ENCODE assay signal across 22 mouse cellular contexts in the genomic region with DNA sequence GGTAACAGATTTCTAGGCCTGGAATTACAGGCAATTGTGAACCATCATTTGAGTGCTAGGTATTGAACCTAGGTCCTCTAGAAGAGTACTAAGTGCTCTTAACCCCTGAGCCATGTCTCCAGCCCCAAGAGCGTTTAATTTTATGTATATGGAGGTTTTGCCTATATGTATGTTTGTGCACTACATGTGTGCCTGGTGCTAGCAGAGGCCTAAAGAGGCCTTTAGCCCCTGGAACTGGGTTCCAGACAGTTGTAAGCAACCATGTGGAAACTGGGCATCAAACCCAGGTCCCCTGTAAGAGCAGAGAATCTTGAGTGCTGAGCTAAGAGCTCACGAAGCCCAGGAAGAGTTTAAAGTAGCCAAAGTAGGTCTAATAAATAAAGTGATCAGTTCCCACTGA. TPM values are rescaled to one million over a fixed set of nuclear protein-coding genes. Genes with fewer than 3 reads are reported as not detected.
DNase-seq lines count a peak whose midpoint lies in the region; ATAC-seq and TF ChIP-seq lines count a peak whose summit lies in the region.
"Had no signal": no experiment of that assay in that cellular context is flagged by ENCODE, and none has a peak within 500 bp of the region (broad histone marks: within the 10 kb centered on the region; RNA-seq: fewer than 3 reads in every experiment).

No protein-coding gene starts in this region.

- no peak overlapping the region for H3K27ac ChIP-seq in forebrain, embryonic 13.5 days
- no peak overlapping the region for H3K27ac ChIP-seq in forebrain, embryonic 11.5 days (ENCODE audit: low read depth, low read length)
- no peak overlapping the region for H3K27ac ChIP-seq in kidney, embryonic 15.5 days
- no peak overlapping the region for H3K27ac ChIP-seq in CH12.LX (ENCODE audit: insufficient read depth, low read depth)
- no peak overlapping the region for H3K27ac ChIP-seq in hindbrain, embryonic 14.5 days
- H3K27ac ChIP-seq in thymus, adult 2 months (ENCODE audit: control insufficient read depth, insufficient read depth, low read length), result no peak overlapping the region
- H3K27ac ChIP-seq: embryonic facial prominence, embryonic 15.5 days; hindbrain, embryonic 15.5 days had no signal

- TF ChIP-seq CTCF in CH12.LX (conservative IDR thresholded peaks at IDR 0.05 in 1 of 2, IDR thresholded peaks at IDR 0.05 in 1 of 2; ENCODE audit: low read depth in 2 of 2, low read length in 2 of 2), result no peak
- TF ChIP-seq CTCF in thymus, adult 2 months (IDR thresholded peaks at IDR 0.05; ENCODE audit: borderline replicate concordance, control insufficient read depth, extremely low read depth, insufficient read depth, low read length, poor library complexity), result no peak

- dilution Hi-C loops in CH12.LX (cut with MboI; ENCODE audit: extremely low pct_ligation_motif_present, extremely low pct_unique_long_range_greater_than_20kb, low sequenced_read_pairs), result no loop called here

- no peak for TF ChIP-seq POLR2A in CH12.LX (IDR thresholded peaks at IDR 0.05; ENCODE audit: low read depth, low read length)
- no peak for TF ChIP-seq POLR2A in thymus, adult 2 months (IDR thresholded peaks at IDR 0.05; ENCODE audit: control insufficient read depth, extremely low read depth, insufficient read depth, low read length, poor library complexity)

- peak overlapping the region; percentile 14; the same call in 1 of the 2 replicates for H3K4me2 ChIP-seq in forebrain, embryonic 13.5 days
- H3K4me2 ChIP-seq in forebrain, embryonic 11.5 days (ENCODE audit: low read depth, low read length, severe bottlenecking), result no peak overlapping the region
- H3K4me2 ChIP-seq in kidney, embryonic 15.5 days, result 0 out of 2 replicates have a peak overlapping the region, but pooled peaks have one; percentile 77
- H3K4me2 ChIP-seq in CH12.LX (ENCODE audit: insufficient read depth, low read depth, poor library complexity, severe bottlenecking), result peak overlapping the region; percentile 98
- H3K4me2 ChIP-seq in hindbrain, embryonic 14.5 days (replicated peaks), result peak overlapping the region; percentile 80; the same call in 1 of the 2 replicates

- 92% methylated on average over 2 of the region's 2 CpGs for WGBS in forebrain, embryonic 13.5 days
- WGBS in forebrain, embryonic 11.5 days, result 93% methylated on average over 2 of the region's 2 CpGs
- 89% methylated on average over 2 of the region's 2 CpGs for WGBS in kidney, embryonic 15.5 days
- WGBS in hindbrain, embryonic 14.5 days, result 98% methylated on average over 2 of the region's 2 CpGs
- WGBS in thymus, adult 2 months, result 94% methylated on average over 2 of the region's 2 CpGs

- H3K36me3 ChIP-seq in forebrain, embryonic 13.5 days (ENCODE audit: poor library complexity, severe bottlenecking), result peaks cover 27% of the 10 kb centered on the region
- no peaks in the 10 kb centered on the region; the same call in 1 of the 2 replicates for H3K36me3 ChIP-seq in forebrain, embryonic 11.5 days (ENCODE audit: control insufficient read depth, insufficient read depth, low read length)
- H3K36me3 ChIP-seq in kidney, embryonic 15.5 days, result peaks cover 29% of the 10 kb centered on the region
- H3K36me3 ChIP-seq in CH12.LX (replicated peaks in 1 of 2; ENCODE audit: control insufficient read depth in 1 of 2, insufficient read depth in 1 of 2, low read length in 1 of 2), result peaks cover 26 to 46% of the 10 kb centered on the region in 2 experiments
- peaks cover 36% of the 10 kb centered on the region for H3K36me3 ChIP-seq in hindbrain, embryonic 14.5 days (replicated peaks; ENCODE audit: control insufficient read depth, insufficient read depth)
- peaks cover 15% of the 10 kb centered on the region for H3K36me3 ChIP-seq in thymus, adult 2 months (ENCODE audit: control insufficient read depth, insufficient read depth, low read length)

- H3K9me3 ChIP-seq in forebrain, embryonic 13.5 days (replicated peaks), result no peaks in the 10 kb centered on the region
- no peaks in the 10 kb centered on the region for H3K9me3 ChIP-seq in forebrain, embryonic 11.5 days (ENCODE audit: control insufficient read depth, low read length)
- H3K9me3 ChIP-seq in kidney, embryonic 15.5 days (replicated peaks), result no peaks in the 10 kb centered on the region
- H3K9me3 ChIP-seq in CH12.LX (replicated peaks; ENCODE audit: low read length), result no peaks in the 10 kb centered on the region
- no peaks in the 10 kb centered on the region for H3K9me3 ChIP-seq in hindbrain, embryonic 14.5 days (ENCODE audit: control insufficient read depth, low read length)
- H3K9me3 ChIP-seq: embryonic facial prominence, embryonic 15.5 days; hindbrain, embryonic 15.5 days; megakaryocyte, embryonic 14.5 days had no signal

- no peak for TF ChIP-seq EP300 in CH12.LX (IDR thresholded peaks at IDR 0.05; ENCODE audit: low read length)

- H3K9ac ChIP-seq in forebrain, embryonic 13.5 days, result no peak overlapping the region
- no peak overlapping the region for H3K9ac ChIP-seq in forebrain, embryonic 11.5 days (ENCODE audit: low read length)
- no peak overlapping the region for H3K9ac ChIP-seq in kidney, embryonic 15.5 days
- peak overlapping the region; percentile 84; the same call in 1 of the 2 replicates for H3K9ac ChIP-seq in CH12.LX (ENCODE audit: insufficient read depth, low read depth)
- H3K9ac ChIP-seq in hindbrain, embryonic 14.5 days, result no peak overlapping the region
- H3K9ac ChIP-seq: embryonic facial prominence, embryonic 15.5 days; forebrain, postnatal 0 days; hindbrain, embryonic 15.5 days had no signal

- ATAC-seq in forebrain, embryonic 13.5 days, result no peak
- ATAC-seq in forebrain, embryonic 11.5 days (replicated peaks; ENCODE audit: low FRiP score), result no peak
- no peak for ATAC-seq in kidney, embryonic 15.5 days (replicated peaks; ENCODE audit: low FRiP score)
- ATAC-seq in hindbrain, embryonic 14.5 days (ENCODE audit: low FRiP score), result no peak
- ATAC-seq: forebrain, postnatal 0 days; lung, postnatal 0 days; Patski had no signal

- TF ChIP-seq RAD21 in CH12.LX (IDR thresholded peaks at IDR 0.05; ENCODE audit: low read depth, low read length), result no peak

- in situ Hi-C loops in CH12.LX (cut with MboI; ENCODE audit: low pct_ligation_motif_present, low pct_unique_long_range_greater_than_20kb, low sequenced_read_pairs), result no loop called here

- peaks cover 17% of the 10 kb centered on the region for H3K4me1 ChIP-seq in forebrain, embryonic 13.5 days
- H3K4me1 ChIP-seq in forebrain, embryonic 11.5 days (replicated peaks; ENCODE audit: control insufficient read depth, insufficient read depth, low read length), result peaks cover 8% of the 10 kb centered on the region
- peaks cover 17% of the 10 kb centered on the region for H3K4me1 ChIP-seq in kidney, embryonic 15.5 days
- peaks cover 0 to 31% of the 10 kb centered on the region in 2 experiments; a peak in 2 of 4 replicates for H3K4me1 ChIP-seq in CH12.LX (ENCODE audit: control insufficient read depth in 1 of 2, insufficient read depth in 2 of 2)
- peaks cover 17% of the 10 kb centered on the region for H3K4me1 ChIP-seq in hindbrain, embryonic 14.5 days (replicated peaks; ENCODE audit: control insufficient read depth, insufficient read depth, low read length)
- H3K4me1 ChIP-seq in thymus, adult 2 months (replicated peaks; ENCODE audit: control insufficient read depth, insufficient read depth, low read length), result peaks cover 10% of the 10 kb centered on the region

- H3K4me3 ChIP-seq in forebrain, embryonic 13.5 days, result no peak overlapping the region
- no peak overlapping the region for H3K4me3 ChIP-seq in forebrain, embryonic 11.5 days (ENCODE audit: low read depth, low read length)
- H3K4me3 ChIP-seq in kidney, embryonic 15.5 days (replicated peaks), result no peak overlapping the region
- H3K4me3 ChIP-seq in CH12.LX (replicated peaks in 1 of 3; ENCODE audit: low read depth in 2 of 3, low read length in 2 of 3, poor library complexity in 1 of 3), result peak overlapping the region in 1 of 3 experiments; percentile 89
- no peak overlapping the region for H3K4me3 ChIP-seq in hindbrain, embryonic 14.5 days (replicated peaks; ENCODE audit: low read length)
- H3K4me3 ChIP-seq in thymus, adult 2 months (ENCODE audit: control insufficient read depth, insufficient read depth, low read length), result no peak overlapping the region
- H3K4me3 ChIP-seq: megakaryocyte, embryonic 14.5 days had no signal

- DNase-seq in forebrain, embryonic 11.5 days (ENCODE audit: low spot score), result no peak
- no peak for DNase-seq in kidney, postnatal 25 days
- DNase-seq in CH12.LX (ENCODE audit: extremely low read depth), result no peak
- DNase-seq in hindbrain, embryonic 14.5 days (ENCODE audit: low spot score), result no peak
- no peak for DNase-seq in left cerebral cortex, adult 11 months (ENCODE audit: low spot score)
- no peak for DNase-seq in thymus, adult 2 months
- DNase-seq: adrenal gland, postnatal 36 days; cerebellum, postnatal 36 days; forebrain, postnatal 0 days; gastrocnemius, postnatal 10 days; kidney, adult 8-10 months; thymus, adult 18-20 months had no signal

- H3K79me2 ChIP-seq in CH12.LX (replicated peaks; ENCODE audit: control insufficient read depth, extremely low read depth, insufficient read depth, poor library complexity, severe bottlenecking), result peaks cover 59% of the 10 kb centered on the region

- no peaks in the 10 kb centered on the region for H3K27me3 ChIP-seq in forebrain, embryonic 13.5 days
- no peaks in the 10 kb centered on the region for H3K27me3 ChIP-seq in forebrain, embryonic 11.5 days (ENCODE audit: control insufficient read depth, insufficient read depth, low read length)
- H3K27me3 ChIP-seq in kidney, embryonic 15.5 days, result no peaks in the 10 kb centered on the region
- H3K27me3 ChIP-seq in CH12.LX (replicated peaks), result no peaks in the 10 kb centered on the region
- H3K27me3 ChIP-seq in hindbrain, embryonic 14.5 days (ENCODE audit: control insufficient read depth, insufficient read depth, low read length), result no peaks in the 10 kb centered on the region
- no peaks in the 10 kb centered on the region for H3K27me3 ChIP-seq in thymus, adult 2 months (ENCODE audit: control insufficient read depth, insufficient read depth, low read length)
- H3K27me3 ChIP-seq: embryonic facial prominence, embryonic 15.5 days; hindbrain, embryonic 15.5 days; megakaryocyte, embryonic 14.5 days; Patski had no signal

RNA-seq across cellular contexts. Expression of gene Parl, which starts 2.1 kb away (rescaled TPM):
- polyA plus RNA-seq in forebrain, embryonic 13.5 days (2015; fragmentation: Nextera tagmentation; extraction: Ambion mirVana), result 91.5 and 94.8 TPM in 2 replicates
- polyA plus RNA-seq in forebrain, embryonic 11.5 days (2014; fragmentation: Nextera tagmentation; extraction: Ambion mirVana), result 103 and 107 TPM in 2 replicates
- 87.8 and 99.9 TPM in 2 replicates for polyA plus RNA-seq in kidney, embryonic 15.5 days (2015; fragmentation: Nextera tagmentation; extraction: Ambion mirVana)
- total RNA-seq in CH12.LX (2012; rRNA removed) (101 and 116 TPM in 2 replicates), CH12.LX (2014; rRNA removed) (166 and 205 TPM in 2 replicates)
- polyA plus RNA-seq in CH12.LX (2012; ENCODE audit: insufficient read length, low read depth), result 209 and 247 TPM in 2 replicates
- polyA plus RNA-seq in hindbrain, embryonic 14.5 days (2014; fragmentation: Nextera tagmentation; extraction: Ambion mirVana), result 72.4 and 76.0 TPM in 2 replicates
- 46.3 and 48.4 TPM in 2 replicates for polyA plus RNA-seq in thymus, adult 2 months (2012; rRNA removed)

RNA-seq across cellular contexts. Expression of gene Cyp2ab1, which starts 25.1 kb away (rescaled TPM):
- polyA plus RNA-seq in forebrain, embryonic 13.5 days (2015; fragmentation: Nextera tagmentation; extraction: Ambion mirVana), result not detected in 2 replicates
- polyA plus RNA-seq in forebrain, embryonic 11.5 days (2014; fragmentation: Nextera tagmentation; extraction: Ambion mirVana), result not detected in 2 replicates
- polyA plus RNA-seq in kidney, embryonic 15.5 days (2015; fragmentation: Nextera tagmentation; extraction: Ambion mirVana), result not detected in 2 replicates
- not detected in 2 replicates for total RNA-seq in CH12.LX (2012; rRNA removed)
- not detected in 2 replicates for total RNA-seq in CH12.LX (2014; rRNA removed)
- polyA plus RNA-seq in CH12.LX (2012; ENCODE audit: insufficient read length, low read depth), result not detected in 2 replicates
- not detected in 2 replicates for polyA plus RNA-seq in hindbrain, embryonic 14.5 days (2014; fragmentation: Nextera tagmentation; extraction: Ambion mirVana)
- 0.37 and 0.40 TPM in 2 replicates for polyA plus RNA-seq in thymus, adult 2 months (2012; rRNA removed)
- total RNA-seq: forebrain, postnatal 0 days; gastrocnemius, postnatal 10 days; layer of hippocampus, adult 18-20 months; left cerebral cortex, adult 8-10 months had no signal
- polyA plus RNA-seq: forebrain, postnatal 0 days; hindbrain, embryonic 15.5 days; neural tube, embryonic 11.5 days had no signal

RNA-seq across cellular contexts. Expression of gene Map6d1, which starts 58.9 kb away (rescaled TPM):
- 1.1 and 1.8 TPM in 2 replicates for polyA plus RNA-seq in forebrain, embryonic 13.5 days (2015; fragmentation: Nextera tagmentation; extraction: Ambion mirVana)
- 1.3 and 2.0 TPM in 2 replicates for polyA plus RNA-seq in forebrain, embryonic 11.5 days (2014; fragmentation: Nextera tagmentation; extraction: Ambion mirVana)
- polyA plus RNA-seq in kidney, embryonic 15.5 days (2015; fragmentation: Nextera tagmentation; extraction: Ambion mirVana), result 0.74 and 0.85 TPM in 2 replicates
- total RNA-seq in CH12.LX (2012; rRNA removed), result 0.04 and 0.08 TPM in 2 replicates
- total RNA-seq in CH12.LX (2014; rRNA removed), result not detected in 2 replicates
- polyA plus RNA-seq in CH12.LX (2012; ENCODE audit: insufficient read length, low read depth), result 0.15 and 0.20 TPM in 2 replicates
- polyA plus RNA-seq in hindbrain, embryonic 14.5 days (2014; fragmentation: Nextera tagmentation; extraction: Ambion mirVana), result 7.0 and 8.6 TPM in 2 replicates
- 0.11 and 0.13 TPM in 2 replicates for polyA plus RNA-seq in thymus, adult 2 months (2012; rRNA removed)
